Mouse (Mus musculus): ENCODE data around the gene Cdk2ap2.

DNA sequence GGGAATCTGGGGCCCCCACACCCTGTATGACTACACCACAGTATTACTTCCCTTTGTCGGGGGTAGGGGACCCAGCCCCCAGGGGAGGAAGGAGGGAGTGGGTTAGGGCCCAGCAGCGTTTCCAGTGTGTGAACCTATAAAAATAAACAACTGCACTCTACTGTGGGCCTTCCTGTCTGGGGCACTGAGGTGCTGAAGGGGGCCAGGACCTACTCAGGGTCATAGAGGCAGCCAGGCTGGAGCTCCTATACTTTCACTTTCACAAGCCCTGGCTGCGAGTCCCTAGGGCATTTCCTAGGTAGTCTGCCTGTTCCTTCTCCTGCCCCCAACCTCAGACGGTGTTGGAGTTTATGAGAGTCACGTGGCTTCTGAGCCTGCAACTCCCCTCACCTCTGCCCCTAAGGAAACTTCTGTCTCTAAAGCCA, 16.8 kb downstream of the Cdk2ap2 start:
- TF ChIP-seq POLR2A (IDR thresholded peaks at IDR 0.05; ENCODE audit: low read depth, low read length), result no peak
- TF ChIP-seq CTCF (IDR thresholded peaks at IDR 0.05; ENCODE audit: extremely low read depth, insufficient read depth, insufficient read length, insufficient replicate concordance), result no peak
